ENCODE assay signal across 21 mouse cellular contexts in genomic region chr2:163452738-163453137, GRCm38 (mm10). TPM values are rescaled to one million over a fixed set of nuclear protein-coding genes. Genes with fewer than 3 reads are reported as not detected.
A peak's percentile ranks its signal among the peaks of the same experiment; 100 is the strongest.
DNase-seq lines count a peak whose midpoint lies in the region; ATAC-seq and TF ChIP-seq lines count a peak whose summit lies in the region.
"Had no signal": no experiment of that assay in that cellular context is flagged by ENCODE, and none has a peak within 500 bp of the region (broad histone marks: within the 10 kb centered on the region; RNA-seq: fewer than 3 reads in every experiment).

No protein-coding gene starts in this region.

- TF ChIP-seq EP300 in MEL (IDR thresholded peaks at IDR 0.05; ENCODE audit: low read depth in 1 of 2, low read length in 2 of 2), result no peak

- WGBS in heart, embryonic 11.5 days (ENCODE audit: insufficient replicate concordance), result 78% methylated on average over 6 of the region's 6 CpGs

- no peak for ATAC-seq in heart, embryonic 11.5 days (replicated peaks; ENCODE audit: insufficient number of reproducible peaks, low FRiP score, low TSS enrichment)
- ATAC-seq in inflammation-experienced regulatory T-cells, adult 6 months, result no peak

- no peak for TF ChIP-seq POLR2A in MEL (IDR thresholded peaks at IDR 0.05; ENCODE audit: control insufficient read depth in 1 of 2, insufficient read depth in 1 of 2, low read depth in 1 of 2, low read length in 2 of 2, poor library complexity in 1 of 2)

- no peaks in the 10 kb centered on the region for H3K36me3 ChIP-seq in heart, embryonic 11.5 days (ENCODE audit: control insufficient read depth, insufficient read depth, low read length)
- H3K36me3 ChIP-seq in MEL (ENCODE audit: control insufficient read depth in 1 of 2, insufficient read depth in 2 of 2, low read length in 2 of 2), result no peaks in the 10 kb centered on the region
- H3K36me3 ChIP-seq: heart, embryonic 12.5 days; limb, embryonic 10.5 days; liver, embryonic 15.5 days had no signal

- no peaks in the 10 kb centered on the region for H3K9me3 ChIP-seq in heart, embryonic 11.5 days (replicated peaks; ENCODE audit: control insufficient read depth, low read length)
- H3K9me3 ChIP-seq in MEL (replicated peaks; ENCODE audit: insufficient read depth, low read length), result no peaks in the 10 kb centered on the region
- H3K9me3 ChIP-seq: forebrain, embryonic 12.5 days; heart, embryonic 12.5 days; limb, embryonic 10.5 days; liver, embryonic 15.5 days; megakaryocyte, embryonic 14.5 days; neural tube, embryonic 12.5 days had no signal

- no peaks in the 10 kb centered on the region for H3K4me1 ChIP-seq in heart, embryonic 11.5 days (ENCODE audit: control insufficient read depth, insufficient read depth, low read length)
- H3K4me1 ChIP-seq in MEL (ENCODE audit: control insufficient read depth in 1 of 2, insufficient read depth in 2 of 2, low read length in 2 of 2), result no peaks in the 10 kb centered on the region
- H3K4me1 ChIP-seq: forebrain, embryonic 12.5 days; heart, embryonic 12.5 days; limb, embryonic 10.5 days; liver, embryonic 15.5 days; megakaryocyte, embryonic 14.5 days; neural tube, embryonic 12.5 days had no signal

- TF ChIP-seq CTCF in left cerebral cortex, adult 2 months (IDR thresholded peaks at IDR 0.05), result peak; percentile 46
- peak in 1 of 3 experiments; percentile 17; a peak in 1 of 6 replicates for TF ChIP-seq CTCF in MEL (IDR thresholded peaks at IDR 0.05 in 2 of 3, conservative IDR thresholded peaks at IDR 0.05 in 1 of 3; ENCODE audit: control insufficient read depth in 1 of 3, insufficient read depth in 1 of 3, low read depth in 2 of 3, low read length in 3 of 3, poor library complexity in 1 of 3, severe bottlenecking in 1 of 3)

- intact Hi-C loops in left cerebral cortex, adult 2 months (cut with DNase I), result no loop called here

- H3K79me2 ChIP-seq in MEL (ENCODE audit: control insufficient read depth, insufficient read depth, low read length, poor library complexity), result no peaks in the 10 kb centered on the region

- no peak overlapping the region for H3K4me2 ChIP-seq in heart, embryonic 11.5 days
- H3K4me2 ChIP-seq: forebrain, embryonic 12.5 days; heart, embryonic 12.5 days; liver, embryonic 15.5 days; neural tube, embryonic 12.5 days had no signal

- DNase-seq in heart, adult 11 months, result peak; percentile 81
- no peak for DNase-seq in left cerebral cortex, adult 2 months (ENCODE audit: extremely low spot score in 1 of 2, low spot score in 2 of 2)
- no peak for DNase-seq in left cerebral cortex, adult 8-10 months (ENCODE audit: low spot score in 2 of 2)
- DNase-seq in 416B (ENCODE audit: low read depth) (peak; percentile 30), MEL (ENCODE audit: low read depth, low spot score) (no peak)
- no peak for DNase-seq in adrenal gland, postnatal 10 days
- DNase-seq: cerebellum, adult 9-10 months; kidney, postnatal 4 days; layer of hippocampus, postnatal 36 days; thymus, adult 18-20 months had no signal

- H3K9ac ChIP-seq in heart, embryonic 11.5 days (ENCODE audit: low read depth, low read length), result no peak overlapping the region
- H3K9ac ChIP-seq in MEL (ENCODE audit: control insufficient read depth, low read depth, low read length, poor library complexity, severe bottlenecking), result no peak overlapping the region
- H3K9ac ChIP-seq: forebrain, embryonic 12.5 days; heart, embryonic 12.5 days; liver, embryonic 15.5 days; neural tube, embryonic 12.5 days had no signal

- H3K27ac ChIP-seq in heart, embryonic 11.5 days (ENCODE audit: low read depth, low read length), result no peak overlapping the region
- no peak overlapping the region for H3K27ac ChIP-seq in left cerebral cortex, adult 2 months
- no peak overlapping the region for H3K27ac ChIP-seq in MEL (ENCODE audit: control insufficient read depth, low read depth, low read length)
- H3K27ac ChIP-seq: forebrain, embryonic 12.5 days; limb, embryonic 10.5 days; liver, embryonic 15.5 days; neural tube, embryonic 12.5 days had no signal

- TF ChIP-seq RAD21 in MEL (IDR thresholded peaks at IDR 0.05; ENCODE audit: low read depth, low read length), result peak; percentile 13

- H3K4me3 ChIP-seq in heart, embryonic 11.5 days (ENCODE audit: low read depth, low read length), result no peak overlapping the region
- H3K4me3 ChIP-seq in left cerebral cortex, adult 2 months, result no peak overlapping the region
- H3K4me3 ChIP-seq in MEL (ENCODE audit: control insufficient read depth in 1 of 2, insufficient read depth in 1 of 2, low read depth in 2 of 2, low read length in 2 of 2), result no peak overlapping the region
- H3K4me3 ChIP-seq: forebrain, embryonic 12.5 days; heart, embryonic 12.5 days; limb, embryonic 10.5 days; liver, embryonic 15.5 days; megakaryocyte, embryonic 14.5 days; neural tube, embryonic 12.5 days had no signal

- H3K27me3 ChIP-seq in heart, embryonic 11.5 days (ENCODE audit: control insufficient read depth, insufficient read depth, low read length), result peaks cover 3% of the 10 kb centered on the region
- H3K27me3 ChIP-seq in MEL (ENCODE audit: control insufficient read depth in 1 of 2, insufficient read depth in 2 of 2, low read length in 2 of 2), result peaks cover 0 to 2% of the 10 kb centered on the region in 2 experiments; a peak in 2 of 4 replicates
- H3K27me3 ChIP-seq: forebrain, embryonic 12.5 days; neural tube, embryonic 12.5 days had no signal

TF ChIP-seq in MEL, 35 proteins besides CTCF, POLR2A, EP300 and RAD21 (continues in another document):
- no peak for TF ChIP-seq TCF12 (IDR thresholded peaks at IDR 0.05; ENCODE audit: low read depth, low read length)
- TF ChIP-seq USF2 (IDR thresholded peaks at IDR 0.05; ENCODE audit: borderline replicate concordance in 1 of 2, insufficient read depth in 1 of 2, low read depth in 1 of 2, low read length in 2 of 2), result no peak
- TF ChIP-seq MXI1 (IDR thresholded peaks at IDR 0.05; ENCODE audit: low read depth, low read length), result no peak
- TF ChIP-seq JUND (IDR thresholded peaks at IDR 0.05; ENCODE audit: low read depth, low read length), result no peak
- no peak for TF ChIP-seq MAFK (IDR thresholded peaks at IDR 0.05; ENCODE audit: borderline replicate concordance, low read depth, low read length)
- TF ChIP-seq SIN3A (IDR thresholded peaks at IDR 0.05; ENCODE audit: low read length), result no peak
- TF ChIP-seq TBP (IDR thresholded peaks at IDR 0.05; ENCODE audit: low read depth, low read length), result no peak
- TF ChIP-seq HCFC1 (IDR thresholded peaks at IDR 0.05; ENCODE audit: low read depth, low read length), result no peak
- no peak for TF ChIP-seq ETS1 (IDR thresholded peaks at IDR 0.05; ENCODE audit: low read depth, low read length)
- TF ChIP-seq TAL1 (IDR thresholded peaks at IDR 0.05; ENCODE audit: low read length), result no peak
- no peak for TF ChIP-seq ZKSCAN1 (IDR thresholded peaks at IDR 0.05; ENCODE audit: low read depth, low read length)
- no peak for TF ChIP-seq BHLHE40 (IDR thresholded peaks at IDR 0.05; ENCODE audit: borderline replicate concordance, low read depth, low read length)

RNA-seq across cellular contexts. Expression of gene Gdap1l1, which starts 14.5 kb away (rescaled TPM):
- 0.31 and 0.64 TPM in 2 replicates for polyA plus RNA-seq in heart, embryonic 11.5 days (2014; fragmentation: Nextera tagmentation; extraction: Ambion mirVana)
- 10 to 100 TPM; 67.7 to 70.7 TPM for total RNA-seq in left cerebral cortex, adult 2 months (2021)
- 10 to 100 TPM; 61.0 to 66.6 (median 63.2) TPM for total RNA-seq in left cerebral cortex, adult 8-10 months (2022)
- not detected in 2 replicates for total RNA-seq in MEL (2012; rRNA removed)
- not detected for polyA plus RNA-seq in MEL (2012; ENCODE audit: insufficient read depth in 1 of 2, insufficient read length in 2 of 2, low read depth in 1 of 2, low replicate concordance in 2 of 2, missing spikeins in 1 of 2)
- total RNA-seq in adrenal gland, postnatal 10 days (2021), result 1 to 10 TPM; 3.4 to 4.3 TPM
- under 1 TPM in 1 of 3 experiments, not detected in 2; 0.39 TPM for polyA plus RNA-seq in inflammation-experienced regulatory T-cells, adult 6 months (2017; shearing (Covaris generic))

RNA-seq across cellular contexts. Expression of gene Fitm2, which starts 19.7 kb away (rescaled TPM):
- 11.6 and 14.6 TPM in 2 replicates for polyA plus RNA-seq in heart, embryonic 11.5 days (2014; fragmentation: Nextera tagmentation; extraction: Ambion mirVana)
- 10 to 100 TPM; 19.2 to 20.2 TPM for total RNA-seq in left cerebral cortex, adult 2 months (2021)
- total RNA-seq in left cerebral cortex, adult 8-10 months (2022), result 10 to 100 TPM; 16.7 to 19.4 (median 17.9) TPM
- total RNA-seq in MEL (2012; rRNA removed), result 7.6 and 10.6 TPM in 2 replicates
- 10 to 100 TPM in 1 of 2 experiments, 1 to 10 TPM in 1; 6.6 to 60.9 TPM for polyA plus RNA-seq in MEL (2012; ENCODE audit: insufficient read depth in 1 of 2, insufficient read length in 2 of 2, low read depth in 1 of 2, low replicate concordance in 2 of 2, missing spikeins in 1 of 2)
- total RNA-seq in adrenal gland, postnatal 10 days (2021), result 10 to 100 TPM; 76.9 to 91.9 TPM
- polyA plus RNA-seq in inflammation-experienced regulatory T-cells, adult 6 months (2017; shearing (Covaris generic)), result 1 to 10 TPM; 1.3 to 3.0 (median 2.2) TPM

RNA-seq across cellular contexts. Expression of gene Oser1, which starts 28.2 kb away (rescaled TPM):
- 60.8 and 64.1 TPM in 2 replicates for polyA plus RNA-seq in heart, embryonic 11.5 days (2014; fragmentation: Nextera tagmentation; extraction: Ambion mirVana)
- 10 to 100 TPM; 20.7 to 23.8 TPM for total RNA-seq in left cerebral cortex, adult 2 months (2021)
- total RNA-seq in left cerebral cortex, adult 8-10 months (2022), result 10 to 100 TPM; 21.1 to 27.5 (median 27.1) TPM
- total RNA-seq in MEL (2012; rRNA removed), result 42.3 and 43.8 TPM in 2 replicates
- 10 to 100 TPM in 1 of 2 experiments, not detected in 1; 53.9 TPM for polyA plus RNA-seq in MEL (2012; ENCODE audit: insufficient read depth in 1 of 2, insufficient read length in 2 of 2, low read depth in 1 of 2, low replicate concordance in 2 of 2, missing spikeins in 1 of 2)
- total RNA-seq in adrenal gland, postnatal 10 days (2021), result 10 to 100 TPM; 34.6 to 34.8 TPM
- polyA plus RNA-seq in inflammation-experienced regulatory T-cells, adult 6 months (2017; shearing (Covaris generic)), result 100 to 1,000 TPM; 120 to 137 (median 126) TPM

RNA-seq across cellular contexts. Expression of gene R3hdml, which starts 39.4 kb away (rescaled TPM):
- polyA plus RNA-seq in heart, embryonic 11.5 days (2014; fragmentation: Nextera tagmentation; extraction: Ambion mirVana), result 0.27 TPM in 1 of 2 replicates, not detected in the other
- total RNA-seq in left cerebral cortex, adult 2 months (2021), result not detected
- not detected for total RNA-seq in left cerebral cortex, adult 8-10 months (2022)
- total RNA-seq in MEL (2012; rRNA removed), result not detected in 2 replicates
- not detected for polyA plus RNA-seq in MEL (2012; ENCODE audit: insufficient read depth in 1 of 2, insufficient read length in 2 of 2, low read depth in 1 of 2, low replicate concordance in 2 of 2, missing spikeins in 1 of 2)
- not detected for total RNA-seq in adrenal gland, postnatal 10 days (2021)
- not detected for polyA plus RNA-seq in inflammation-experienced regulatory T-cells, adult 6 months (2017; shearing (Covaris generic))
- total RNA-seq: adrenal gland, adult 18-20 months; gastrocnemius, adult 8-10 months; hematopoietic stem cell, adult 5-6 weeks; layer of hippocampus, postnatal 36 days had no signal
- polyA plus RNA-seq: forebrain, embryonic 12.5 days; heart, embryonic 12.5 days; limb, embryonic 10.5 days; liver, embryonic 15.5 days; neural tube, embryonic 12.5 days had no signal

RNA-seq across cellular contexts. Expression of gene Hnf4a, which starts 53.9 kb away (rescaled TPM):
- polyA plus RNA-seq in heart, embryonic 11.5 days (2014; fragmentation: Nextera tagmentation; extraction: Ambion mirVana), result 0.04 and 0.56 TPM in 2 replicates
- total RNA-seq in left cerebral cortex, adult 2 months (2021), result not detected
- not detected for total RNA-seq in left cerebral cortex, adult 8-10 months (2022)
- total RNA-seq in MEL (2012; rRNA removed), result 0.29 and 0.39 TPM in 2 replicates
- polyA plus RNA-seq in MEL (2012; ENCODE audit: insufficient read depth in 1 of 2, insufficient read length in 2 of 2, low read depth in 1 of 2, low replicate concordance in 2 of 2, missing spikeins in 1 of 2), result 1 to 10 TPM in 1 of 2 experiments, not detected in 1; 1.1 TPM
- 10 to 100 TPM; 11.8 to 51.8 TPM for total RNA-seq in adrenal gland, postnatal 10 days (2021)
- polyA plus RNA-seq in inflammation-experienced regulatory T-cells, adult 6 months (2017; shearing (Covaris generic)), result not detected
- total RNA-seq: layer of hippocampus, postnatal 36 days had no signal
- polyA plus RNA-seq: forebrain, embryonic 12.5 days; limb, embryonic 10.5 days; neural tube, embryonic 12.5 days had no signal

Comparison
In these comparisons a context has a peak if more than half of its experiments do, and no peak if none do; other contexts are left out.
1. DNase-seq: peak in heart, adult 11 months (single experiment) and 416B (single experiment); none in left cerebral cortex, adult 2 months (0 of 2), left cerebral cortex, adult 8-10 months (0 of 2), MEL (single experiment) and adrenal gland, postnatal 10 days (single experiment).
2. RNA of gene Gdap1l1, which starts 14.5 kb away (total RNA-seq): 67.7 to 70.7 TPM in left cerebral cortex, adult 2 months and 61.0 to 66.6 TPM in left cerebral cortex, adult 8-10 months; 3.4 to 4.3 TPM in adrenal gland, postnatal 10 days and not detected in MEL; every median in the first group is over 10 times any median in the second.